Mouse (Mus musculus) cerebellum, postnatal 25 days (tissue): ENCODE results near the gene Slc25a42.
"Not testable (repeated sequence)": the region's sequence is repeated elsewhere in the genome, so short reads cannot be mapped to it uniquely, and the experiment has no call there.

Experiments
- DNase-seq, 2 experiments: peaks; one replicate each; pipeline ENCODE4 v3.0.0; 2021; ENCODE audit warnings: mixed read lengths in 2 of 2

Slc25a42 gene

GRCm38 (mm10) chr8:70212112-70213055 is at the start of gene Slc25a42:
Gene Slc25a42 (minus strand): TSS chr8:70212305.
- peak; percentile 98 for DNase-seq

GRCm38 (mm10) chr8:70259043-70259442 is 46.9 kb upstream of the Slc25a42 start:
- no peak for DNase-seq

- DNase-seq = no peak
These were observed 46.5 kb upstream of the Slc25a42 start for GRCm38 (mm10) chr8:70258600-70258999.

- peak; percentile 61 to 75 for DNase-seq
These were observed 45.4 kb upstream of the Slc25a42 start for GRCm38 (mm10) chr8:70257456-70257855.

GRCm38 (mm10) chr8:70254628-70255027 is 42.5 kb upstream of the Slc25a42 start:
- DNase-seq = no peak

GRCm38 (mm10) chr8:70247841-70248240 is 35.7 kb upstream of the Slc25a42 start:
- DNase-seq = no peak

- DNase-seq = no peak
These were observed 34.5 kb upstream of the Slc25a42 start for GRCm38 (mm10) chr8:70246622-70247021.

GRCm38 (mm10) chr8:70240642-70241041 is 28.5 kb upstream of the Slc25a42 start:
- no peak for DNase-seq

- no peak for DNase-seq
These were observed 25.7 kb upstream of the Slc25a42 start for GRCm38 (mm10) chr8:70237842-70238241.

- no peak for DNase-seq
These were observed 22.6 kb upstream of the Slc25a42 start for GRCm38 (mm10) chr8:70234781-70235128.

- DNase-seq = peak; percentile 97 to 98
These were observed 22.1 kb upstream of the Slc25a42 start, which contains the start of the genes Sugp2 and Armc6 for GRCm38 (mm10) chr8:70234080-70234780. Gene Sugp2 (plus strand): TSS chr8:70234226. Gene Armc6 (minus strand): TSS chr8:70234466.

GRCm38 (mm10) chr8:70233606-70234005 is 21.5 kb upstream of the Slc25a42 start:
- no peak for DNase-seq

- DNase-seq = no peak
These were observed 18.7 kb upstream of the Slc25a42 start for GRCm38 (mm10) chr8:70230837-70231236.

GRCm38 (mm10) chr8:70227997-70228396 is 15.9 kb upstream of the Slc25a42 start:
- DNase-seq = peak in 1 of 2 experiments; percentile 32

GRCm38 (mm10) chr8:70223341-70223740 is 11.2 kb upstream of the Slc25a42 start:
- peak; percentile 54 to 67 for DNase-seq

- no peak for DNase-seq
These were observed 9.9 kb upstream of the Slc25a42 start for GRCm38 (mm10) chr8:70222041-70222440.

- no peak for DNase-seq
These were observed 8.8 kb upstream of the Slc25a42 start for GRCm38 (mm10) chr8:70220911-70221310.

GRCm38 (mm10) chr8:70220236-70220840 is 8.2 kb upstream of the Slc25a42 start:
- peak; percentile 66 to 78 for DNase-seq

GRCm38 (mm10) chr8:70219107-70219684 is 7.1 kb upstream of the Slc25a42 start:
- no peak for DNase-seq

- DNase-seq = no peak
These were observed 5.3 kb upstream of the Slc25a42 start for GRCm38 (mm10) chr8:70217441-70217840.

GRCm38 (mm10) chr8:70216566-70216965 is 4.5 kb upstream of the Slc25a42 start:
- peak; percentile 75 to 83 for DNase-seq

GRCm38 (mm10) chr8:70216161-70216560 is 4.1 kb upstream of the Slc25a42 start:
- not testable (repeated sequence) for DNase-seq

- DNase-seq = no peak
These were observed 3.0 kb upstream of the Slc25a42 start for GRCm38 (mm10) chr8:70215092-70215491.
